Comparison of ENCODE assay signal across 8 mouse cellular contexts in the genomic region with DNA sequence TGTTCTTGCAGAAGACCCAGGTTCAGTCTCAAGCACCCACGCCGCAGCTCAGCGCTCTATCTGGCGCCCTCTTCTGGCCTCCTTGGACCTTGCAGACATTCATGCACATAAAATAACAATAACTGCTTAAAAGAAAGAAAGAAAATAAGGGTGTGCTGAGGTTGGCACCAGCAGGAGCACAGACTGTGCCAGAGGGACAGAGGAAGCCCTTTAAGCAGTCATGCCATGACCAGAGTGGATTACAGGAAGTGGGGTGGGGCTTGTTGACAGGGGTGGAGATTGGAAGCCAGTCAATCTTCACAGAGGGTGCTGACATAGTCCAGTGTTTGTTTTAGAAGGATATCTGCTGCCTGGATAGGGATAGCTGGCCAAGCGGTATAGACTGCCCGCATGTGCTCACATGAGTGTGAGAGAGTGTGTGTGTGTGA. TPM values are rescaled to one million over a fixed set of nuclear protein-coding genes. Genes with fewer than 3 reads are reported as not detected.
A peak's percentile ranks its signal among the peaks of the same experiment; 100 is the strongest.
DNase-seq lines count a peak whose midpoint lies in the region; ATAC-seq lines count a peak whose summit lies in the region.
"Had no signal": no experiment of that assay in that cellular context is flagged by ENCODE, and none has a peak within 500 bp of the region (broad histone marks: within the 10 kb centered on the region; RNA-seq: fewer than 3 reads in every experiment).

No protein-coding gene starts in this region.

- no peaks in the 10 kb centered on the region for H3K9me3 ChIP-seq in heart, embryonic 13.5 days
- no peaks in the 10 kb centered on the region for H3K9me3 ChIP-seq in forebrain, embryonic 15.5 days

- WGBS in heart, embryonic 13.5 days, result 46% methylated on average over 6 of the region's 6 CpGs
- 64% methylated on average over 6 of the region's 6 CpGs for WGBS in forebrain, embryonic 15.5 days

- H3K27ac ChIP-seq in heart, embryonic 13.5 days (replicated peaks), result 0 out of 2 replicates have a peak overlapping the region, but pooled peaks have one; percentile 5
- H3K27ac ChIP-seq in forebrain, embryonic 15.5 days (replicated peaks), result no peak overlapping the region
- H3K27ac ChIP-seq: macrophage had no signal

- H3K4me2 ChIP-seq in heart, embryonic 13.5 days, result no peak overlapping the region
- no peak overlapping the region for H3K4me2 ChIP-seq in forebrain, embryonic 15.5 days (replicated peaks)

- no peak overlapping the region for H3K4me3 ChIP-seq in heart, embryonic 13.5 days
- no peak overlapping the region for H3K4me3 ChIP-seq in forebrain, embryonic 15.5 days

- ATAC-seq in heart, embryonic 13.5 days (ENCODE audit: extremely low read depth, insufficient number of reproducible peaks, low FRiP score, low TSS enrichment), result peak; percentile 48; the same call in 1 of the 2 replicates
- ATAC-seq in monocyte, adult 5-6 weeks (replicated peaks; ENCODE audit: insufficient number of reproducible peaks, low FRiP score, low TSS enrichment, poor library complexity, severe bottlenecking), result no peak
- no peak for ATAC-seq in forebrain, embryonic 15.5 days (replicated peaks)

- H3K9ac ChIP-seq in heart, embryonic 13.5 days, result no peak overlapping the region
- no peak overlapping the region for H3K9ac ChIP-seq in forebrain, embryonic 15.5 days (replicated peaks)

- H3K36me3 ChIP-seq in heart, embryonic 13.5 days, result peaks cover 11% of the 10 kb centered on the region
- H3K36me3 ChIP-seq in forebrain, embryonic 15.5 days, result no peaks in the 10 kb centered on the region

- peak; percentile 63 for DNase-seq in 416B (ENCODE audit: low read depth)
- peak; percentile 43 to 45 for DNase-seq in B cell, adult 2 months
- peak; percentile 85 to 92 for DNase-seq in lung, adult 18-20 months
- DNase-seq in frontal cortex, postnatal 10 days (ENCODE audit: low spot score in 2 of 2), result no peak

- H3K27me3 ChIP-seq in heart, embryonic 13.5 days (replicated peaks), result no peaks in the 10 kb centered on the region
- no peaks in the 10 kb centered on the region for H3K27me3 ChIP-seq in forebrain, embryonic 15.5 days

- H3K4me1 ChIP-seq in heart, embryonic 13.5 days, result peaks cover 12% of the 10 kb centered on the region
- no peaks in the 10 kb centered on the region for H3K4me1 ChIP-seq in forebrain, embryonic 15.5 days

RNA-seq across cellular contexts. Expression of gene Faap24, which starts 10.1 kb away (rescaled TPM):
- 13.3 and 14.0 TPM in 2 replicates for polyA plus RNA-seq in heart, embryonic 13.5 days (2015; fragmentation: Nextera tagmentation; extraction: Ambion mirVana)
- total RNA-seq in monocyte, adult 5-6 weeks (2017), result 1.8 to 11.2 TPM (median 9.2 TPM) in 3 replicates
- 21.3 and 24.6 TPM in 2 replicates for polyA plus RNA-seq in forebrain, embryonic 15.5 days (2015; fragmentation: Nextera tagmentation; extraction: Ambion mirVana)

RNA-seq across cellular contexts. Expression of gene Cep89, which starts 10.3 kb away (rescaled TPM):
- 37.3 and 39.2 TPM in 2 replicates for polyA plus RNA-seq in heart, embryonic 13.5 days (2015; fragmentation: Nextera tagmentation; extraction: Ambion mirVana)
- 10.7 to 21.7 TPM (median 11.2 TPM) in 3 replicates for total RNA-seq in monocyte, adult 5-6 weeks (2017)
- polyA plus RNA-seq in forebrain, embryonic 15.5 days (2015; fragmentation: Nextera tagmentation; extraction: Ambion mirVana), result 39.4 and 42.2 TPM in 2 replicates

RNA-seq across cellular contexts. Expression of gene Rhpn2, which starts 52.6 kb away (rescaled TPM):
- polyA plus RNA-seq in heart, embryonic 13.5 days (2015; fragmentation: Nextera tagmentation; extraction: Ambion mirVana), result 5.3 and 6.0 TPM in 2 replicates
- total RNA-seq in monocyte, adult 5-6 weeks (2017), result 0.85 TPM in 1 of 3 replicates, not detected in the others
- polyA plus RNA-seq in forebrain, embryonic 15.5 days (2015; fragmentation: Nextera tagmentation; extraction: Ambion mirVana), result 0.95 and 1.3 TPM in 2 replicates
- polyA plus RNA-seq: macrophage had no signal

Comparison
In these comparisons a context has a peak if more than half of its experiments do, and no peak if none do; other contexts are left out.
1. DNase-seq: peak in 416B (single experiment), B cell, adult 2 months (2 of 2) and lung, adult 18-20 months (2 of 2); none in frontal cortex, postnatal 10 days (0 of 2).